Mouse (Mus musculus) testis, postnatal 14 days (tissue): ENCODE results near the gene Scai.
"Not testable (repeated sequence)": the region's sequence is repeated elsewhere in the genome, so short reads cannot be mapped to it uniquely, and the experiment has no call there.

Experiments used
- DNase-seq: peaks from one replicate; pipeline ENCODE4 v3.0.0; 2021; ENCODE audit warnings: low spot score

The Scai gene

DNA sequence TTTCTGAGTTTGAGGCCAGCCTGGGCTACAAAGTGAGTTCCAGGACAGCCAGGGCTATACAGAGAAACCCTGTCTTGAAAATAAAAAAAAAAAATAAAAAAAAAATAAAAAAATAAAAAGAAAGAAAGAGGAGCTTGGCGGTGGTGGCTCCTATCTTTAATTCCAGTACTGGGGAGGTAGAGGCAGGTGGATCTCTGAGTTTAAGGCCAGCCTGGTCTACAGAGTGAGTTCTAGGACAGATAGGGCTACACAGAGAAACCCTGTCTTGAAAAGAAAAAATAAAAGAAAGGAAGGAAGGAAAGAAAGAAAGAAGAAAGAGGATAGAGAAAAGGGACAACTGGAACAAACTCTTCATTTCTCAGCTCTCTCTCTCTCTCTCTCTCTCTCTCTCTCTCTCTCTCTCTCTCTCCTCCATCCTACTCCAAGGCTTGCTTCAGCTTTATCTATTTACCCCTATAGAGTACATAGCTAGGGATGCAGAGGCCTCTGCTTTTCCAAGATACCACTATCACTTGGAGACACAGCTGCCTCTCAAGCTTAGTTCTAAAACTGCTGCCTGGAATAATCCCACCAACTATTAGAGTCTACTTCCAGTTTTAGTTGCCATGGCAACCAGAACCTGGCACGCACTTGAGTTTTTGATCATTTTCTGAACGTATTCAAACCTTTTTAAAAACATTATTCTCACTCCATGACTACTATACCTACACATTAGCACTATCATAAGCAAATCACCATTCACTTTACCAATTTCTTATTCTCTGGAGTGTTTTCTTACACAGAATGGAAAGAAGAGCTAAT is 60.8 kb downstream of the Scai start:
- no peak for DNase-seq

DNA sequence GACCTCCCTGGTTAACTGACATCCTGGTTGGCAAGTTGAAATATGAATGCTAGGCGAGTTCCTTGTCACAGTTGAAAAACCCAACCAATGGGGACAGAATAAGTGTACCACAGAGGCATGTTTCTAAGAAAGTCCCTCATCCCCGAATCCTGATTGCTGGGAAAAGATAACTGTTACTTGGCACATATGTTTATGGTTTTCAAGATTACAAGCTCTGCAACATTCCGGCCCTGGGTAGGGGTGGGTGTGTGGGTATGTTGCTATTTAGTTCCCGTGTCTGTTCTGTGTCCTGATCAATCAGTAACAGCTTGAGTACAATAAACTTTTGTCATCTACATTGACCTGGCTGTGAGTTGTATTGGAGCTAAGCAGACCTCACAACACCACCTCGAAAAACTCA is 66.4 kb downstream of the Scai start:
- no peak for DNase-seq

- DNase-seq: no peak
These were observed 69.4 kb downstream of the Scai start for GRCm38 (mm10) chr2:39121137-39121536.

GRCm38 (mm10) chr2:39116583-39116982 is 74.0 kb downstream of the Scai start:
- DNase-seq: no peak

DNA sequence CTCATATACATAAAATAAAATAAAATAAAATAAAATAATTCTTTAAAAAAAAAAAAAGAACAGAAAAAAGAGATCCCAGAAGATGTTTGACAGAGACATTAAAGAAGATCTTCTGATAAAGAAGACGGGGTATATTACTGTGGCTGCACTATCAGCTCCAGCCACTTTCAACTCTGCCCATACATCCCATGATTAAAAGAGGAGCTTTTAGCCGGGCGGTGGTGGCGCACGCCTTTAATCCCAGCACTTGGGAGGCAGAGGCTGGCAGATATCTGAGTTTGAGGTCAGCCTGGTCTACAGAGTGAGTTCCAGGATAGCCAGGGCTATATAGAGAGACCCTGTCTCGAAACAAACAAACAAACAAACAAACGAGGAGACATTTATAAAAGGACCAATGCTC is 76.4 kb downstream of the Scai start:
- DNase-seq: no peak

DNA sequence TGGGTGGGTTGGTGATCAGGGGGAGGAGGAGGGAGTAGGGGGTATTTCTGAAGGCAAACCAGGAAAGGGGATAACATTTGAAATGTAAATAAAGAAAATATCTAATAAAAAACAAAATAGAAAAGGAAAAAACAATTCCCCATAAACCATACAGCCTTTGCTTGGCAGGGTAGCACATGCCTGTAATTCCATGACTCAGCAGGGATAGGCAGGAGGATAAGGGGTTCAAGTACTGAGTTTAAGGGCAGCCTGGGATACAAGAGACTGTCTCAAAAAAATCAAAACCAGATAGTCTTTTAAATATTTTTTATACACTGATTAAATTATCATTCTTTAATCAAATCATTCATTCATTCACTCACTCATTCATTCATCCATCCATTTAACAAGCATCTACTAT is 80.0 kb downstream of the Scai start:
- DNase-seq: no peak

- DNase-seq: not testable (repeated sequence)
These were observed 80.8 kb downstream of the Scai start for GRCm38 (mm10) chr2:39109712-39110111.

DNA sequence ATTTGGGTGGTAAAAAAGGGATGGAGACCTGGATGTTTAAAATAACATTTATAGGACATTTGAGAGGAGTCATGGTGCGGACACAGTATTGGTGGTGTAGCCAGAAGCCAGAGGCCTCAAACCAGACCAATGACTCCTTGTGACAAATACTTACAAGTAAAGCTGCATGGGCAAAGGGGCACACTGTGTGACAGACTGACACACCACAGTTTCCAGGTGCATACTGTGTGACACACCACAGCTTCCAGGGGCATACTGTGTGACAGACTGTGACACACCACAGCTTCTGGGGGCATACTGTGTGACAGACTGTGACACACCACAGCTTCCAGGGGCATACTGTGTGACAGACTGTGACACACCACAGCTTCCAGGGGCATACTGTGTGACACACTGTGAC is 90.6 kb downstream of the Scai start:
- DNase-seq: not testable (repeated sequence)

DNA sequence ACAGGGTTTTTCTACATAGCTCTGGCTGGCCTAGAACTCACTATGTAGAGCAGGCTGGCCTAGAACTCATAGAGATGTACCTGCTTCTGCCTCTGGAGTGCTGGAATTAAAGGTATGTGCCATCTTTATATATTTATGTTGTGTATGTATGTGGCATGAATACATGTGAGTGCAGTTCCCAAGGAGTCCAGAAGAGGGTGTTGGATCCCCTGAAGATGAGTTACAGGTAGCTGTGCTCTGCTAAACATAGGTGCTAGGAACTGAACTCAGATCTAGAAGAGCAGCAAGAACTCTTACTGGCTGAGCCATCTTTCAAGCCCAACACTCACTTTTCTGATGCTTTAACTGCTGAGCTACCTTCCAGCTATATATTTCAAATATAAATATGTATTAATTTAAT is 92.5 kb downstream of the Scai start:
- DNase-seq: no peak

GRCm38 (mm10) chr2:39091966-39092365 is 98.6 kb downstream of the Scai start:
- no peak for DNase-seq

GRCm38 (mm10) chr2:39082706-39083105 is 107.8 kb downstream of the Scai start:
- no peak for DNase-seq

GRCm38 (mm10) chr2:39070666-39071065 is 119.9 kb downstream of the Scai start:
- no peak for DNase-seq

GRCm38 (mm10) chr2:39069096-39069495 is 121.4 kb downstream of the Scai start:
- DNase-seq: no peak

- peak; percentile 93 for DNase-seq
These were observed 125.0 kb downstream of the Scai start, which contains the start of gene Golga1 for GRCm38 (mm10) chr2:39065400-39065987. Gene Golga1 (minus strand): TSS chr2:39065541.

GRCm38 (mm10) chr2:39064687-39065399 is 125.7 kb downstream of the Scai start:
- DNase-seq: no peak

DNA sequence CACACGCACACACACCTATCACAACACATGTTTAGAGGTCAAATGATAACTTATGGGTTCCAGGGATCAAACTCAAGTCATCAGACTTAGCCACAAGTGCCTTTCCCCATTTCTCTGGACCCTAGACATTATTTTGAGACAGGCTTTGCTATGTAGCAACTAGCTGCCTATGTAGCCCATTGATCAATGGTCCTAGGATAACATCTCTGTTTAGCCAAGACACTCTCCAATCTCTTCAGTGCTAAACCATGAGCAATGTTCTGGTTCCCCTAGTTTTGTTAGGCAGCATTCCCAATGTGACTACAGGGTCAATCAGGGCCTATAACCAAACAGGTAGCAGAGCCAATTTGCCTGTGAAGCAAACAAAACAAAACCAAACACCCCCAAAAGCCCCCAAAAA is 142.0 kb downstream of the Scai start:
- DNase-seq: no peak

DNA sequence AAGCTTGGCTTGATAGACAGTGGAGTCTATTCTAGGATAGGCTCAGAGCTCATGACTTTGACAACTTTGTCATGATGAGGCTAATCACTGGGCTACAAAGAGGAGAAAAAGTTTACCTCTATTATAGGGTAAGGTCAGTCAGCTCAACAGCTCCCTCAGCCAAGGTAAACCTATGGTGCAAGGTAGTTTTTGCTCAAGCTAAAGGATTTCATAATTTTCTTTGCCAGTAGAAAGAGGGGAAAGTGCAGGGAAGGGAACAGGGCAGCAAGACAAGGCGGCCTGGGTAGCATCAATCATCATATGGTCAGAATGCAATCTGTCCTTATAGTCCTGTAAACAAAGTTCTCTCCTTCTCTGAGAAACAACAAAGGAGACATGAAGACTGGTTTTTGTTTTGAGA is 150.3 kb downstream of the Scai start:
- no peak for DNase-seq

- no peak for DNase-seq
These were observed 158.9 kb downstream of the Scai start for GRCm38 (mm10) chr2:39031611-39032010.

DNA sequence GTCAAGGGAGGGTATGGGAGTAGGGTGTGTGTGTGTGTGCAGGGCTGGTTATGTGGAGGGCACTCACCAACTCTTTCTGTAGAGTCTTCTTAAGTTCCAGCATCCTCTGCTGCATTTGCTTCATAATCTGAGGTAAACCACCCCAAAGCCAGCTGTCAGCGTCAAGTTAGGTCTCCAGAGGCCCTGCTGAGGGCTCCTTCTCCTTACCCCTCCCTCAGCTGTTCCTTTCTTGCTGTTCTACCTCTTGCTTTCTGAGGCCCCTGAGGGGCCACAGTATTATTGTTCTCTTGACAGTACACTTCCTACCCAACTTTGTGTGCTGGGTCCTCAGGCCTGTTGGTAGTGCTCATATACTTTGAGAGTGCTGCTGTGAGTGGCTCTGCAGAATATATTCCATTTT is 170.5 kb downstream of the Scai start:
- DNase-seq: no peak

DNA sequence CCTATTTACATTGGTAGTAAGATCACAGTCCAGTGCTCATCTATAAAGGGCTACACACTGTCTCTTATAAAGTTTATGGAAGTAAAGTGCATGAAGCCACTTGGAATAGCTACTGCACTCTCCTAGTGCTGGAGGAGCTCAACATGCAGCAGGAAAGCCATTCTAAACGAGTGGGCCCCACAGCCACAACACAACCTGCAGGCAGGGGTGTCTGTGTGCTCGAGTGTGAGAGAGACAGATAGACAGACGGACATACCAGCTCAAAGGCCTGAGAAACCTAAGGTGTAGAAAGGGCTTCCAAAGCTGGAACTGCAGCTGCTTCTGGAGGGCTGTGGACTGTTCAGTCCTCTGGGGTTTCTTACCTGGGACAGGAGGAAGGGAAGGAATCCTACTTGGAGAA is 174.0 kb downstream of the Scai start:
- no peak for DNase-seq
